Mouse (Mus musculus) CH12.LX (cell line): Measurements from ENCODE around the gene Stk36. TPM values are rescaled to one million over a fixed set of nuclear protein-coding genes. Genes with fewer than 3 reads are reported as not detected.

Experiments used
- DNase-seq: peaks from one replicate; pipeline ENCODE4 v3.0.0-alpha.2; 2013; ENCODE audit errors: extremely low read depth
- H3K27ac ChIP-seq: 2 replicates; pipeline ENCODE4 v1.5.1; 2012; ENCODE audit warnings: low read depth, mild to moderate bottlenecking, control low read depth, moderate library complexity; ENCODE audit not compliant: insufficient read depth
- H3K27me3 ChIP-seq: replicated peaks from 2 replicates; pipeline ENCODE3; 2012; ENCODE audit warnings: inconsistent platforms
- H3K36me3 ChIP-seq, 2 experiments: replicated peaks in 1 of 2; 2 replicates each; pipeline versions ENCODE3 to v1.6.1; 2012; ENCODE audit warnings: inconsistent platforms in 1 of 2, low read length in 1 of 2, mild to moderate bottlenecking in 1 of 2, mixed read lengths in 1 of 2, moderate library complexity in 1 of 2; ENCODE audit not compliant: control insufficient read depth in 1 of 2, insufficient read depth in 1 of 2
- H3K4me1 ChIP-seq, 2 experiments: 2 replicates each; pipeline ENCODE4 v1.6.1; 2012; ENCODE audit warnings: inconsistent platforms in 1 of 2, moderate library complexity in 1 of 2; ENCODE audit not compliant: insufficient read depth in 2 of 2, control insufficient read depth in 1 of 2
- H3K4me2 ChIP-seq: 2 replicates; pipeline ENCODE4 v1.6.1; 2012; ENCODE audit warnings: low read depth, mild to moderate bottlenecking, control low read depth; ENCODE audit not compliant: poor library complexity, insufficient read depth, severe bottlenecking
- H3K4me3 ChIP-seq, 3 experiments: fragments of 150-350 bp in 1 of 3; sonication (generic) in 1 of 3; replicated peaks in 1 of 3; 2 replicates each; pipeline versions ENCODE3 to v1.5.1; 2011 to 2012; ENCODE audit warnings: low read depth in 2 of 3, low read length in 2 of 3, mild to moderate bottlenecking in 2 of 3, moderate library complexity in 2 of 3, control low read depth in 1 of 3, improper control_type of control experiment in 1 of 3, inconsistent platforms in 1 of 3, mixed read lengths in 1 of 3; ENCODE audit not compliant: poor library complexity in 1 of 3
- H3K79me2 ChIP-seq: replicated peaks from 2 replicates; pipeline ENCODE4 v1.6.1; 2012; ENCODE audit warnings: mild to moderate bottlenecking, moderate library complexity; ENCODE audit not compliant: control insufficient read depth, poor library complexity, insufficient read depth, severe bottlenecking; ENCODE audit errors: extremely low read depth
- H3K9ac ChIP-seq: 2 replicates; pipeline ENCODE4 v1.6.1; 2012; ENCODE audit warnings: low read depth, mild to moderate bottlenecking, control low read depth, moderate library complexity; ENCODE audit not compliant: insufficient read depth
- H3K9me3 ChIP-seq: replicated peaks from 2 replicates; pipeline ENCODE3; 2012; ENCODE audit warnings: low read length, inconsistent platforms, mixed read lengths
- BHLHE40 ChIP-seq: IDR thresholded peaks from 2 replicates; pipeline ENCODE4 v1.6.1; 2011; ENCODE audit warnings: mild to moderate bottlenecking, low read depth, low read length, improper control_type of control experiment
- CHD1 ChIP-seq: IDR thresholded peaks from 2 replicates; pipeline ENCODE4 v1.6.1; 2012; ENCODE audit warnings: low read depth, low read length, improper control_type of control experiment, inconsistent platforms
- CHD2 ChIP-seq: IDR thresholded peaks from 2 replicates; pipeline ENCODE4 v1.6.1; 2011; ENCODE audit warnings: low read length, improper control_type of control experiment
- CTCF ChIP-seq, 2 experiments: IDR thresholded peaks in 1 of 2; conservative IDR thresholded peaks in 1 of 2; 2 replicates each; pipeline ENCODE4 v1.5.1; 2011 to 2012; ENCODE audit warnings: low read depth in 2 of 2, low read length in 2 of 2, improper control_type of control experiment in 1 of 2, inconsistent platforms in 1 of 2, mild to moderate bottlenecking in 1 of 2, moderate library complexity in 1 of 2
- ELF1 ChIP-seq: IDR thresholded peaks from 2 replicates; pipeline ENCODE4 v1.6.1; 2014; ENCODE audit warnings: low read depth, mild to moderate bottlenecking, inconsistent platforms, low read length, improper control_type of control experiment
- EP300 ChIP-seq: IDR thresholded peaks from 2 replicates; pipeline ENCODE4 v1.6.1; 2011; ENCODE audit warnings: low read length, improper control_type of control experiment
- ETS1 ChIP-seq: conservative IDR thresholded peaks from 2 replicates; pipeline ENCODE4 v1.6.1; 2012; ENCODE audit warnings: low read depth, mild to moderate bottlenecking, inconsistent platforms, low read length, improper control_type of control experiment, moderate library complexity
- GABPA ChIP-seq: IDR thresholded peaks from 2 replicates; pipeline ENCODE4 v1.6.1; 2012; ENCODE audit warnings: low read depth, low read length, improper control_type of control experiment, inconsistent platforms; ENCODE audit not compliant: insufficient replicate concordance
- JUND ChIP-seq: conservative IDR thresholded peaks from 2 replicates; pipeline ENCODE4 v1.6.1; 2011; ENCODE audit warnings: low read depth, low read length, improper control_type of control experiment
- KAT2A ChIP-seq: IDR thresholded peaks from 2 replicates; pipeline ENCODE4 v1.6.1; 2012; ENCODE audit warnings: low read length, improper control_type of control experiment, inconsistent platforms; ENCODE audit not compliant: insufficient replicate concordance
- MAFK ChIP-seq: IDR thresholded peaks from 2 replicates; pipeline ENCODE4 v1.6.1; 2011; ENCODE audit warnings: low read length, improper control_type of control experiment; ENCODE audit not compliant: insufficient replicate concordance
- MEF2A ChIP-seq: IDR thresholded peaks from 2 replicates; pipeline ENCODE4 v1.6.1; 2014; ENCODE audit warnings: low read depth, mild to moderate bottlenecking, inconsistent platforms, low read length, improper control_type of control experiment, borderline replicate concordance
- MXI1 ChIP-seq: IDR thresholded peaks from 2 replicates; pipeline ENCODE4 v1.6.1; 2011; ENCODE audit warnings: mild to moderate bottlenecking, low read depth, low read length, improper control_type of control experiment
- MYC ChIP-seq: IDR thresholded peaks from 2 replicates; pipeline ENCODE4 v1.6.1; 2011; ENCODE audit warnings: low read depth, mild to moderate bottlenecking, improper control_type of control experiment, low read length
- NELFE ChIP-seq: IDR thresholded peaks from 2 replicates; pipeline ENCODE4 v1.6.1; 2011; ENCODE audit warnings: low read depth, low read length, improper control_type of control experiment
- PAX5 ChIP-seq: IDR thresholded peaks from 2 replicates; pipeline ENCODE4 v1.6.1; 2012; ENCODE audit warnings: low read length, inconsistent platforms, mixed read lengths
- POLR2AphosphoS2 ChIP-seq: IDR thresholded peaks from 2 replicates; pipeline ENCODE4 v1.6.1; 2011; ENCODE audit warnings: low read depth, low read length, improper control_type of control experiment
- RAD21 ChIP-seq: IDR thresholded peaks from 2 replicates; pipeline ENCODE4 v1.6.1; 2011; ENCODE audit warnings: low read depth, mild to moderate bottlenecking, low read length, improper control_type of control experiment, moderate library complexity
- UBTF ChIP-seq: IDR thresholded peaks from 2 replicates; pipeline ENCODE4 v1.6.1; 2012; ENCODE audit warnings: low read depth, mild to moderate bottlenecking, inconsistent platforms, low read length, improper control_type of control experiment, moderate library complexity
- USF1 ChIP-seq: IDR thresholded peaks from 2 replicates; pipeline ENCODE4 v1.6.1; 2014; ENCODE audit warnings: low read depth, mild to moderate bottlenecking, inconsistent platforms, low read length, improper control_type of control experiment
- USF2 ChIP-seq: conservative IDR thresholded peaks from 2 replicates; pipeline ENCODE4 v1.6.1; 2011; ENCODE audit warnings: low read depth, low read length, improper control_type of control experiment
- ZC3H11A ChIP-seq: IDR thresholded peaks from 2 replicates; pipeline ENCODE4 v1.6.1; 2012; ENCODE audit warnings: low read depth, mild to moderate bottlenecking, inconsistent platforms, low read length, improper control_type of control experiment
- ZKSCAN1 ChIP-seq: IDR thresholded peaks from 2 replicates; pipeline ENCODE4 v1.6.1; 2012; ENCODE audit warnings: low read depth, inconsistent platforms, low read length, improper control_type of control experiment, borderline replicate concordance
- ZMIZ1 ChIP-seq: IDR thresholded peaks from 2 replicates; pipeline ENCODE4 v1.6.1; 2012; ENCODE audit warnings: low read depth, mild to moderate bottlenecking, inconsistent platforms, low read length, improper control_type of control experiment
- ZNF384 ChIP-seq: IDR thresholded peaks from 2 replicates; pipeline ENCODE4 v1.6.1; 2012; ENCODE audit warnings: low read depth, low read length, improper control_type of control experiment, inconsistent platforms
- dilution Hi-C: fragments of 300-500 bp; cut with MboI; formaldehyde crosslinking; loops from 2 replicates; pipeline ENCODE4 v1.14.3; 2020; ENCODE audit warnings: low sequenced_read_pairs; ENCODE audit not compliant: extremely low pct_unique_long_range_greater_than_20kb, extremely low pct_ligation_motif_present
- in situ Hi-C: fragments of 300-500 bp; cut with MboI; formaldehyde crosslinking; loops from 3 replicates; pipeline ENCODE4 v1.14.3; 2019; ENCODE audit warnings: low sequenced_read_pairs, low pct_ligation_motif_present, low pct_unique_long_range_greater_than_20kb, mixed read lengths
- polyA plus RNA-seq: library from polyadenylated mRNA; unstranded; fragments of >175 nt; gene quantifications from 2 replicates; pipeline ENCODE4 v1.2.1, GENCODE M21; 2012; ENCODE audit warnings: low read depth; ENCODE audit not compliant: insufficient read length
- total RNA-seq, 2 experiments: library from RNA; depleted of rRNA; stranded (reverse); fragments of 300-350 nt in 1 of 2; fragments of >200 nt in 1 of 2; gene quantifications; 2 replicates each; pipeline ENCODE4 v1.2.3; 2012 to 2014

Gene Stk36
- total and polyA plus RNA-seq, 3 experiments, result 0.40 to 1.8 (median 0.81) TPM

DNA sequence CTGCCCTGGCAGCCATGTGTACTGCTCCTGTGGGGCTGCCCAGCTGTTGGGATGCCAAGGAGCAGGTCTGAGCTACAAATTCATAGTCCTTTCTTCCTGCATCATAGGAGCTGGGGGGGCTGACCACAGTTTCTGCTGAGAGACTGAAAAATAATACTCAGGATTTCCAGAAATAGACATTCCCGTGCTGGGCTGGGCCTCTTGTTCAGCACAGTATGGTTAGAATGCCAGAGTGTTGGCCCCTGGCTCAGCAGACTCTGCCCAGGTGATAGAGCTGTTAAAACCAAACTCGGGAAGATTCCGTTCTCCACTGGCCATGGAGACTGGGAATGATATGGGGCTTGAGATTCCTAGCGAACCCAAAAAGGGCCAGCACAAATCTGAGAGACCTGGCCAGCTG is 24.8 kb downstream of the Stk36 start:
- H3K36me3 ChIP-seq, result no peaks in the 10 kb centered on the region
- no peak overlapping the region for H3K9ac ChIP-seq
- H3K27ac ChIP-seq, result no peak overlapping the region
- 0 out of 4 replicates have a peak, but pooled peaks cover 0 to 4% of the 10 kb centered on the region in 2 experiments for H3K4me1 ChIP-seq
- DNase-seq, result no peak
- dilution Hi-C loops, result no loop called here
- no peaks in the 10 kb centered on the region for H3K27me3 ChIP-seq
- no peaks in the 10 kb centered on the region for H3K9me3 ChIP-seq
- no peaks in the 10 kb centered on the region for H3K79me2 ChIP-seq
- in situ Hi-C loops, result no loop called here
- no peak overlapping the region for H3K4me2 ChIP-seq
- no peak overlapping the region for H3K4me3 ChIP-seq
- TF ChIP-seq UBTF (no peak), ZC3H11A (no peak), GABPA (no peak), USF2 (no peak), BHLHE40 (no peak), JUND (no peak), POLR2AphosphoS2 (no peak), ZNF384 (no peak), ETS1 (no peak), ZMIZ1 (no peak), RAD21 (no peak), KAT2A (no peak), USF1 (no peak), ELF1 (no peak), MYC (no peak), NELFE (no peak)

DNA sequence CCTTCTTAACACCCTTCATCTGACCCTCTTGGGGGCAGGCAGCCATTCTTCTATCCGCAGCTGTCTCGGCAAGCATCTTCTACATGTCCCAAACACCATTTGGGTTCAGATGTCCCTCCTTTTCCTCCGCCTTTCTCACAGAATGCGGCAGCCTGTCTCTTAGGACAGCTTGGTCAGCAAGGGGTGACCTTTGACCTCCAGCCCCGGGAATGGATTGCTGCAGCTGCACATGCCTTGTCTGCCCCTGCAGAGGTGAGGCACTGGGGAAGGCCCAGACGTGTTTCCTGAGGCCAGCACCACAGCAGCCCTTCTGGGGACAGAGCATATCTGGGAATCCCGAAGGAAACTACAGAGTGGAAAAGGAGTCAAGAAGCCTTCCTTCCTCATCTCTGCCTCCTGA is 26.8 kb downstream of the Stk36 start:
- H3K4me1 ChIP-seq, result 0 out of 4 replicates have a peak, but pooled peaks cover 0 to 4% of the 10 kb centered on the region in 2 experiments
- no peak overlapping the region for H3K4me2 ChIP-seq
- TF ChIP-seq RAD21 (no peak), USF2 (no peak), USF1 (no peak), MEF2A (no peak), POLR2AphosphoS2 (no peak), MXI1 (no peak), MAFK (no peak), CTCF (conservative IDR thresholded peaks at IDR 0.05 in 1 of 2, IDR thresholded peaks at IDR 0.05 in 1 of 2; ENCODE audit: low read depth in 2 of 2, low read length in 2 of 2) (no peak), ZKSCAN1 (no peak), PAX5 (no peak), UBTF (no peak), ELF1 (no peak), CHD1 (no peak), CHD2 (no peak), ZMIZ1 (no peak), EP300 (no peak)
- TF ChIP-seq, all 38 proteins: peak for 0
- DNase-seq, result no peak
- Histone ChIP-seq H3K79me2 (no peaks in the 10 kb centered on the region), H3K4me3 (no peak overlapping the region), H3K9me3 (no peaks in the 10 kb centered on the region), H3K27ac (no peak overlapping the region), H3K27me3 (no peaks in the 10 kb centered on the region), H3K36me3 (no peaks in the 10 kb centered on the region), H3K9ac (no peak overlapping the region)
- in situ Hi-C loops, result no loop called here
- dilution Hi-C loops, result no loop called here
